Mouse (Mus musculus): ENCODE measurements around the gene Krt2. TPM values are rescaled to one million over a fixed set of nuclear protein-coding genes. Genes with fewer than 3 reads are reported as not detected.

The Krt2 gene
- polyA plus RNA-seq (2014; fragmentation: Nextera tagmentation; extraction: Ambion mirVana): not detected in 2 replicates

DNA sequence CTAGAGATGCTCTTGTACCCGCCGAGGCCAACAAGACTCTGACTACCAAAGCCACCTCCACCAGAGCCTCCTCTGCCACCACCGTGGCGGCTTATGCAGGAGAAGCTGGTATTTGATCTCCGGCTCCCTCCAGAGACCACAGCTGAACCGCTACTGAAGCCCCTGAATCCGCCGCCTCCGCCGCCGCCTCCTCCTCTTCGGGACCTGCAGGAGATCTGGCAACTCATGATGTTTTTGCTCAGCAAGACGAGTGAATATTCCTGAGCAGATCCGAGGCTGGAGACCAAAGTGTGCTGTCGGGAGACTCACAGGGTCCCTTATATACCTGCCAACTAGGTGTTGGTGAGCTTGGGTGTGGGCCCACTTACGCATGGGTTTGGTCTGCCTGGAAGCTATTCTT lies at the start of gene Krt2:
Krt2 (minus strand) TSS at position 295 of the 400 bp plus-strand sequence.
- no peaks in the 10 kb centered on the region for H3K27me3 ChIP-seq (ENCODE audit: control insufficient read depth, insufficient read depth, low read length)
- H3K36me3 ChIP-seq (ENCODE audit: control insufficient read depth, insufficient read depth, low read length): no peaks in the 10 kb centered on the region
- H3K9ac ChIP-seq (ENCODE audit: low read length): no peak within 1 kb of the TSS
- DNase-seq (ENCODE audit: low spot score) (no peak), ATAC-seq (ENCODE audit: insufficient read depth, low FRiP score, low TSS enrichment) (no peak)
- H3K4me3 ChIP-seq (ENCODE audit: low read depth, low read length): no peak within 1 kb of the TSS
- H3K4me2 ChIP-seq (ENCODE audit: low read depth): no peak within 1 kb of the TSS
- 88% methylated on average over 16 of the region's 16 CpGs for WGBS
- no peaks in the 10 kb centered on the region for H3K4me1 ChIP-seq (ENCODE audit: control insufficient read depth, insufficient read depth, low read length)
- H3K27ac ChIP-seq (ENCODE audit: low read depth, low read length): no peak within 1 kb of the TSS
- H3K9me3 ChIP-seq (ENCODE audit: control insufficient read depth, low read length): no peaks in the 10 kb centered on the region

GRCm38 (mm10) chr15:101866754-101867153 lies 48.8 kb upstream of the Krt2 start:
- H3K9ac ChIP-seq (ENCODE audit: low read length): no peak overlapping the region
- no peaks in the 10 kb centered on the region for H3K27me3 ChIP-seq (ENCODE audit: control insufficient read depth, insufficient read depth, low read length)
- H3K4me2 ChIP-seq (ENCODE audit: low read depth): no peak overlapping the region
- ATAC-seq (ENCODE audit: insufficient read depth, low FRiP score, low TSS enrichment) (no peak), DNase-seq (ENCODE audit: low spot score) (no peak)
- no peaks in the 10 kb centered on the region for H3K36me3 ChIP-seq (ENCODE audit: control insufficient read depth, insufficient read depth, low read length)
- H3K9me3 ChIP-seq (ENCODE audit: control insufficient read depth, low read length): no peaks in the 10 kb centered on the region
- WGBS: 89% methylated on average over 7 of the region's 7 CpGs
- no peak overlapping the region for H3K27ac ChIP-seq (ENCODE audit: low read depth, low read length)
- no peaks in the 10 kb centered on the region for H3K4me1 ChIP-seq (ENCODE audit: control insufficient read depth, insufficient read depth, low read length)
- H3K4me3 ChIP-seq (ENCODE audit: low read depth, low read length): no peak overlapping the region

- no peak overlapping the region; the same call in 1 of the 2 replicates for H3K4me3 ChIP-seq (ENCODE audit: low read depth, low read length)
- DNase-seq (ENCODE audit: low spot score) (no peak), ATAC-seq (ENCODE audit: insufficient read depth, low FRiP score, low TSS enrichment) (no peak)
These were observed 42.6 kb upstream of the Krt2 start for GRCm38 (mm10) chr15:101860421-101861130.

DNA sequence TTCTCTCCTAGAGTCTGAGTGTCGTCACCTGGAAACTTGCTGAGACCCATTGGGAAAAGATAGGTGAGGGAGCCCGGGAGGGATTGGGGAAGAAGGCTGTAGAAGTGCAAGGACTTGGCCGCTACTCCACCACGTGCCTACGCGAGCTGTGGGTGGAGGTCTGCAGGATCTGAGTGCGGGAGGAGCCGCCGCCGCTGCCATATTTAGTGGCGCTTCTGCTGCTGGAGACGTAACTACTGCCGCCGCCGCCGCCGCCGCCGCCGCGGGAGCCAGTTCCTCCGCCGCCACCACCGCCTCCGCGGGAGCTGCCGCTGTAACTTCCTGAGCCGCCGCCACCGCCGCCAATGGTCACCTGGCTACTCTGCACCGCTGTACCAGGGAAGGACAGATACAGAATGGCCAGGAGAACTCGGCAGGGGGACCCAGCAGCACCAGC lies 41.8 kb upstream of the Krt2 start:
- peak overlapping the region; percentile 57 for H3K9ac ChIP-seq (ENCODE audit: low read length)
- H3K4me3 ChIP-seq (ENCODE audit: low read depth, low read length): peak overlapping the region; percentile 34
- no peak overlapping the region for H3K27ac ChIP-seq (ENCODE audit: low read depth, low read length)
- H3K27me3 ChIP-seq (ENCODE audit: control insufficient read depth, insufficient read depth, low read length): peaks cover 24% of the 10 kb centered on the region
- peak overlapping the region; percentile 87 for H3K4me2 ChIP-seq (ENCODE audit: low read depth)
- 0% methylated on average over 31 of the region's 33 CpGs for WGBS
- H3K9me3 ChIP-seq (ENCODE audit: control insufficient read depth, low read length): no peaks in the 10 kb centered on the region
- H3K36me3 ChIP-seq (ENCODE audit: control insufficient read depth, insufficient read depth, low read length): no peaks in the 10 kb centered on the region
- DNase-seq (ENCODE audit: low spot score) (peak; percentile 66), ATAC-seq (ENCODE audit: insufficient read depth, low FRiP score, low TSS enrichment) (no peak)
- H3K4me1 ChIP-seq (ENCODE audit: control insufficient read depth, insufficient read depth, low read length): peaks cover 4% of the 10 kb centered on the region; the same call in 1 of the 2 replicates

More at GRCm38 (mm10) chr15:101860421-101861130, 42.6 kb upstream of the Krt2 start:
- Histone ChIP-seq H3K9ac (ENCODE audit: low read length) (no peak overlapping the region), H3K27me3 (ENCODE audit: control insufficient read depth, insufficient read depth, low read length) (peaks cover 24% of the 10 kb centered on the region), H3K4me1 (ENCODE audit: control insufficient read depth, insufficient read depth, low read length) (peaks cover 4% of the 10 kb centered on the region; the same call in 1 of the 2 replicates), H3K36me3 (ENCODE audit: control insufficient read depth, insufficient read depth, low read length) (no peaks in the 10 kb centered on the region), H3K4me2 (ENCODE audit: low read depth) (peak overlapping the region; percentile 87; the same call in 1 of the 2 replicates), H3K9me3 (ENCODE audit: control insufficient read depth, low read length) (no peaks in the 10 kb centered on the region), H3K27ac (ENCODE audit: low read depth, low read length) (no peak overlapping the region)
- 55% methylated on average over 13 of the region's 13 CpGs for WGBS

DNA sequence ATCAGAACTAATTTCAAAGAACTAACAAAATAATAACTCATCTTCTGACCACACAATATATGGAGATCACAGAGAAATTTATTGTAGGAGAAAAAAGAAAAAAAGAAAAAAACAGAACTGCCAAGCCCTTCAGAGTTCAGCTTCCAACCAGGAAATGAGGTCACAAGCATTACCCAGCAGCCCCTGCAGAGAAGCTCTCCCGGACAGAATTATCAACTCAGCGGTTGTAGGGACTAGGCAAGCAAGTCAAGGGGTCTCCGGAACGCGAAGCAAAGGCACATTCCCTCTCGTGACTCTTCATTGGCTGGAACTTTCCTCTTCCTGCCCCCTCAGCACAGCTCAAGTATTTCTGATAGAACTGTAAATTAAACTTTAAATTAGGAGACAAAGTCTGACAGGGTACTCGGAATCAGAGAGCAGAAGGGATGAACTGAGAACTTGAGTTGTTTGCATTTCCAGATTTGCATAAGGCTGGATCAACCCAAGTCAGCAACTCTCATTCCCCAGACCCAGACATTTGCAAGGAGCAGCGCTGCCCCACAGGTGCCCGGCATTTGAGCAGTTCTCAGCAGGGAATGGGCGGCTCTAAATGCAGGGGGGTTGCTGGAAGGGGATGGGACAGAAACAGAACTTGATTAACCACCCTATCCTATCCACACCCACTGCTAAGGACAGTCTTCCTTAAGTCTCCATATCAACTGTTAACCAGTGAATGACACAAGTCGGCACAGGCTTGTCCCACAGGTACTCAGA lies 40.9 kb upstream of the Krt2 start:
- Histone ChIP-seq H3K4me1 (ENCODE audit: control insufficient read depth, insufficient read depth, low read length) (peaks cover 4% of the 10 kb centered on the region; the same call in 1 of the 2 replicates), H3K27ac (ENCODE audit: low read depth, low read length) (no peak overlapping the region), H3K9me3 (ENCODE audit: control insufficient read depth, low read length) (no peaks in the 10 kb centered on the region), H3K27me3 (ENCODE audit: control insufficient read depth, insufficient read depth, low read length) (peaks cover 24% of the 10 kb centered on the region), H3K9ac (ENCODE audit: low read length) (no peak overlapping the region), H3K4me3 (ENCODE audit: low read depth, low read length) (no peak overlapping the region), H3K4me2 (ENCODE audit: low read depth) (peak overlapping the region; percentile 87), H3K36me3 (ENCODE audit: control insufficient read depth, insufficient read depth, low read length) (no peaks in the 10 kb centered on the region)
- ATAC-seq (ENCODE audit: insufficient read depth, low FRiP score, low TSS enrichment): no peak
- no peak for DNase-seq (ENCODE audit: low spot score)
- WGBS: 4% methylated on average over 11 of the region's 11 CpGs

DNA sequence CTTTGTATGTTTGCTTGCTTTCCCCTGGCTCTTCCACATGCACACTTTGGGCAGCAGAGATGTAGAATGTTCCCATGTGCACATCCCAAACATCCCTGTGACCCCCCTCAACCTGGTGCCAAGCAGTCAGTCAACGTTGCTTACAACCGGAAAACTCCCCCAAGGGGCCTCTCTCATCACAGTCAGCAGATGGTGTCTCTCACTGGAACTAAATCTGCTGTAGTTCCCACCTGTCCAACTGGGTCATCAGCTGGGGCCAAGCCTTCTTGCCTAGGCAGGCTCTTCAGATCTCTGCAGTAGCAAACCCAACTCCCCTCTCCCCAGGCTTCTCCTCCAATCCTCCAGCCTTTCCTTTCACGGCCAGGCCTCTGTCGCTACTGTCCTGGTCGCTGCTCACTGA lies 38.7 kb upstream of the Krt2 start:
- H3K9ac ChIP-seq (ENCODE audit: low read length): no peak overlapping the region
- no peak overlapping the region for H3K4me3 ChIP-seq (ENCODE audit: low read depth, low read length)
- no peak overlapping the region for H3K4me2 ChIP-seq (ENCODE audit: low read depth)
- H3K36me3 ChIP-seq (ENCODE audit: control insufficient read depth, insufficient read depth, low read length): no peaks in the 10 kb centered on the region
- H3K27me3 ChIP-seq (ENCODE audit: control insufficient read depth, insufficient read depth, low read length): peaks cover 24% of the 10 kb centered on the region
- no peak for DNase-seq (ENCODE audit: low spot score)
- peaks cover 4% of the 10 kb centered on the region; the same call in 1 of the 2 replicates for H3K4me1 ChIP-seq (ENCODE audit: control insufficient read depth, insufficient read depth, low read length)
- 55% methylated on average over 5 of the region's 5 CpGs for WGBS
- no peak for ATAC-seq (ENCODE audit: insufficient read depth, low FRiP score, low TSS enrichment)
- H3K27ac ChIP-seq (ENCODE audit: low read depth, low read length): no peak overlapping the region
- no peaks in the 10 kb centered on the region for H3K9me3 ChIP-seq (ENCODE audit: control insufficient read depth, low read length)

DNA sequence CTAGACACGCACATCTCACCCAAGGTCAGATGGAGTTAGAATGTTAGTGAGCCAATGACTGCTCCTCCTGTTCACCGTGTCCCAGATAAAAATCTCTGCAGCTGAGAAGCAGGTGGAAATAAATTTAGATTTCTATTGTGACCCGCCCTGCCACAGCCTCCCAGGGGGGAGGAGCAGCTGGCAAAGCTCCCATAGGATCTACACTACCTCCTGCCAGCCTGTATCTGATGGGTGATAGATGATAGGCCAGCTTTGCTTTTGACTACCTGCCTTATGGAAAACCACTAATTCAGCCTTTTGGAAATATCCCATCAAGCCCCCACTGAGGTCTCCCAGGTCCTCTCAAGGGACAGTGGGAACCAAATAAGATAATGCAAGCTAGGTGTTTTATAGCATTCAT lies 37.8 kb upstream of the Krt2 start:
- Histone ChIP-seq H3K27ac (ENCODE audit: low read depth, low read length) (no peak overlapping the region), H3K4me2 (ENCODE audit: low read depth) (no peak overlapping the region), H3K4me1 (ENCODE audit: control insufficient read depth, insufficient read depth, low read length) (peaks cover 4% of the 10 kb centered on the region; the same call in 1 of the 2 replicates), H3K9ac (ENCODE audit: low read length) (no peak overlapping the region), H3K36me3 (ENCODE audit: control insufficient read depth, insufficient read depth, low read length) (no peaks in the 10 kb centered on the region), H3K27me3 (ENCODE audit: control insufficient read depth, insufficient read depth, low read length) (peaks cover 21% of the 10 kb centered on the region), H3K4me3 (ENCODE audit: low read depth, low read length) (no peak overlapping the region), H3K9me3 (ENCODE audit: control insufficient read depth, low read length) (no peaks in the 10 kb centered on the region)
- ATAC-seq (ENCODE audit: insufficient read depth, low FRiP score, low TSS enrichment): no peak
- no peak for DNase-seq (ENCODE audit: low spot score)
- 75% methylated on average over 3 of the region's 3 CpGs for WGBS

DNA sequence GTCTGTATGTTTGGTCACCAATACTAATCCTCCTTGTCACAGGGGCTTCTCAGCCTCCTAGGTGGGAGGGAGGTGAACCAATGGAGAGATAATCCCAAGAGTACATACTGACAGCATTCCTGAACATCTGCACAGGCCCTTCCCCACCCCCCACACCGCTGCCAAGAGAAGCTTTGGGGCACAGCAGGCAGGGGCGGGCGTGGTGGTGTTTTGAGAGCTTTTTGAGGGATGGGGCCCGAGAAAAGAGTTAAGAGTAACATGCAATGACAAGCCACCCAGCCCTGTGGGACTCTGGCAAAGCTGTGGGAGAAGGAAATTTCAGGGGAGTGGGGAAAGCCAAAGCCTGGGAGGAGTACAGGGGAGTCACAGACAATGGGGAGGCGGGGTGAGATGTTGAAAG lies 36.3 kb upstream of the Krt2 start:
- no peak overlapping the region for H3K9ac ChIP-seq (ENCODE audit: low read length)
- 11% methylated on average over 5 of the region's 5 CpGs for WGBS
- H3K36me3 ChIP-seq (ENCODE audit: control insufficient read depth, insufficient read depth, low read length): no peaks in the 10 kb centered on the region
- no peak for DNase-seq (ENCODE audit: low spot score)
- H3K4me3 ChIP-seq (ENCODE audit: low read depth, low read length): no peak overlapping the region
- ATAC-seq (ENCODE audit: insufficient read depth, low FRiP score, low TSS enrichment): no peak
- peaks cover 14% of the 10 kb centered on the region for H3K27me3 ChIP-seq (ENCODE audit: control insufficient read depth, insufficient read depth, low read length)
- H3K27ac ChIP-seq (ENCODE audit: low read depth, low read length): no peak overlapping the region
- no peaks in the 10 kb centered on the region for H3K9me3 ChIP-seq (ENCODE audit: control insufficient read depth, low read length)
- no peak overlapping the region for H3K4me2 ChIP-seq (ENCODE audit: low read depth)
- peaks cover 2% of the 10 kb centered on the region; the same call in 1 of the 2 replicates for H3K4me1 ChIP-seq (ENCODE audit: control insufficient read depth, insufficient read depth, low read length)
